Mouse (Mus musculus) heart, postnatal 14 days (tissue): Measurements from ENCODE around the gene Pth2. TPM values are rescaled to one million over a fixed set of nuclear protein-coding genes. Genes with fewer than 3 reads are reported as not detected.

Experiments
- DNase-seq, 2 experiments: peaks; one replicate each; pipeline ENCODE4 v3.0.0; 2021 to 2022
- intact Hi-C: fragments of 180-260 bp; cut with DNase I; formaldehyde crosslinking; loops from one replicate; pipeline ENCODE4 v1.15.1; 2025
- microRNA-seq, 2 experiments: library from miRNA; unstranded; fragments of <30 nt; microRNA quantifications; one replicate each; pipeline ENCODE4 v1.2.0; 2021 to 2022
- total RNA-seq, 2 experiments: library from RNA; stranded (reverse); gene quantifications; 2 replicates each; pipeline ENCODE4 v1.2.3; 2021

The Pth2 gene
- total RNA-seq, 2 experiments from 2014 or later = not detected

GRCm38 (mm10) chr7:45228548-45228947, 47.8 kb downstream of the Pth2 start:
- intact Hi-C loops = no loop called here
- no peak for DNase-seq

- DNase-seq = no peak
- intact Hi-C loops = no loop called here
These were observed 48.3 kb downstream of the Pth2 start for GRCm38 (mm10) chr7:45229046-45229445.

GRCm38 (mm10) chr7:45229459-45230203, 48.8 kb downstream of the Pth2 start:
- intact Hi-C loops = no loop called here

GRCm38 (mm10) chr7:45231192-45231591, 50.4 kb downstream of the Pth2 start:
- no peak for DNase-seq
- intact Hi-C loops = no loop called here

More at GRCm38 (mm10) chr7:45229459-45230203, 48.8 kb downstream of the Pth2 start:
- no peak for DNase-seq

Small RNA genes within 50 kb of the gene (microRNA-seq; reads per million reads assigned to microRNA genes)
- gene Mir7055 = 0 to 3.0 reads per million in 2 experiments

Other genes starting within 250 kb of the Pth2 start
- gene Tsks, start 237.8 kb upstream of the Pth2 start, total RNA-seq = not detected
- gene Cpt1c, start 206.1 kb upstream of the Pth2 start, total RNA-seq = 1 to 10 TPM; 3.1 to 3.5 TPM
- gene Prmt1, start 194.4 kb upstream of the Pth2 start, total RNA-seq = 100 to 1,000 TPM; 119 to 128 TPM
- gene Irf3, start 183.3 kb upstream of the Pth2 start, total RNA-seq = 10 to 100 TPM; 36.5 to 40.2 TPM
- gene Bcl2l12, start 182.3 kb upstream of the Pth2 start, total RNA-seq = 10 to 100 TPM; 10.4 to 12.3 TPM
- gene Scaf1, start 164.6 kb upstream of the Pth2 start, total RNA-seq = 10 to 100 TPM; 53.8 to 56.1 TPM
- 10 to 100 TPM; 60.7 to 62.8 TPM for gene Rras, start 163.0 kb upstream of the Pth2 start, total RNA-seq
- 10 to 100 TPM; 27.2 to 28.3 TPM for gene Prr12, start 128.1 kb upstream of the Pth2 start, total RNA-seq
- gene Nosip, start 118.6 kb upstream of the Pth2 start, total RNA-seq = 10 to 100 TPM; 27.7 to 33.7 TPM
- gene Prrg2, start 118.3 kb upstream of the Pth2 start, total RNA-seq = 10 to 100 TPM; 11.1 to 11.4 TPM
- gene Rcn3, start 88.8 kb upstream of the Pth2 start, total RNA-seq = 10 to 100 TPM; 46.0 to 53.7 TPM
- 10 to 100 TPM; 72.0 to 76.7 TPM for gene Fcgrt, start 77.1 kb upstream of the Pth2 start, total RNA-seq
- 100 to 1,000 TPM; 582 to 636 TPM for gene Rps11, start 56.6 kb upstream of the Pth2 start, total RNA-seq
- 100 to 1,000 TPM; 573 to 686 TPM for gene Rpl13a, start 52.2 kb upstream of the Pth2 start, total RNA-seq
- under 1 TPM in 1 of 2 experiments, not detected in 1; 0.45 TPM for gene Gm45713, start 44.8 kb upstream of the Pth2 start, total RNA-seq
- gene Flt3l, start 44.6 kb upstream of the Pth2 start, total RNA-seq = 1 to 10 TPM; 4.3 to 5.8 TPM
- 10 to 100 TPM; 27.7 to 31.2 TPM for gene Pih1d1, start 26.7 kb upstream of the Pth2 start, total RNA-seq
- 10 to 100 TPM; 20.3 to 27.3 TPM for gene Aldh16a1, start 26.4 kb upstream of the Pth2 start, total RNA-seq
- 10 to 100 TPM in 1 of 2 experiments, 1 to 10 TPM in 1; 8.1 to 11.5 TPM for gene Slc17a7, start 17.0 kb upstream of the Pth2 start, total RNA-seq
- not detected for gene Gfy, start 1.4 kb upstream of the Pth2 start, total RNA-seq
- not detected for gene Ccdc155, start 23.9 kb downstream of the Pth2 start, total RNA-seq
- gene Dkkl1, start 31.2 kb downstream of the Pth2 start, total RNA-seq = not detected
- gene Tead2, start 34.8 kb downstream of the Pth2 start, total RNA-seq = 10 to 100 TPM; 10.1 to 14.4 TPM
- 1 to 10 TPM; 3.8 to 5.5 TPM for gene Cd37, start 58.1 kb downstream of the Pth2 start, total RNA-seq
- gene Slc6a16, start 60.1 kb downstream of the Pth2 start, total RNA-seq = not detected
- gene Slc6a21, start 96.5 kb downstream of the Pth2 start, total RNA-seq = not detected
- 10 to 100 TPM; 20.8 to 22.3 TPM for gene Trpm4, start 152.8 kb downstream of the Pth2 start, total RNA-seq
- 100 to 1,000 TPM; 516 to 539 TPM for gene Hrc, start 154.3 kb downstream of the Pth2 start, total RNA-seq
- gene Ppfia3, start 186.0 kb downstream of the Pth2 start, total RNA-seq = under 1 TPM; 0.22 to 0.29 TPM
- under 1 TPM; 0.90 to 0.96 TPM for gene Lin7b, start 189.6 kb downstream of the Pth2 start, total RNA-seq
- 100 to 1,000 TPM; 126 to 138 TPM for gene Snrnp70, start 214.7 kb downstream of the Pth2 start, total RNA-seq
- gene Kcna7, start 224.7 kb downstream of the Pth2 start, total RNA-seq = 1 to 10 TPM; 1.5 to 1.7 TPM
- under 1 TPM in 1 of 2 experiments, not detected in 1; 0.14 TPM for gene Ntf5, start 232.7 kb downstream of the Pth2 start, total RNA-seq
- gene Lhb, start 239.8 kb downstream of the Pth2 start, total RNA-seq = not detected